Mouse (Mus musculus) intestine, embryonic 16.5 days (tissue): ENCODE data around the gene Pofut1. TPM values are rescaled to one million over a fixed set of nuclear protein-coding genes. Genes with fewer than 3 reads are reported as not detected.

Experiments
- ATAC-seq: fragments of 200-750 bp; cut with Nextera tagmentation; 2 replicates; pipeline ENCODE4 v1.8.0; 2017; ENCODE audit warnings: moderate TSS enrichment, moderate library complexity
- H3K27ac ChIP-seq: fragments of 300-500 bp; sonication (generic); 2 replicates; pipeline ENCODE4 v1.5.1; 2014; ENCODE audit warnings: mild to moderate bottlenecking, low read length
- H3K27me3 ChIP-seq: fragments of 300-500 bp; sonication (generic); replicated peaks from 2 replicates; pipeline ENCODE4 v1.6.1; 2014; ENCODE audit warnings: low read length, control low read depth, mixed read lengths; ENCODE audit not compliant: control insufficient read depth, insufficient read depth
- H3K36me3 ChIP-seq: fragments of 300-500 bp; sonication (generic); 2 replicates; pipeline ENCODE4 v1.6.1; 2014; ENCODE audit warnings: low read length, control low read depth; ENCODE audit not compliant: control insufficient read depth, insufficient read depth
- H3K4me1 ChIP-seq: fragments of 300-500 bp; sonication (generic); 2 replicates; pipeline ENCODE4 v1.6.1; 2014; ENCODE audit warnings: low read length, control low read depth, mixed read lengths; ENCODE audit not compliant: control insufficient read depth, insufficient read depth
- H3K4me2 ChIP-seq: fragments of 300-500 bp; sonication (generic); 2 replicates; pipeline ENCODE4 v1.6.1; 2014; ENCODE audit warnings: low read depth, low read length, control low read depth
- H3K4me3 ChIP-seq: fragments of 300-500 bp; sonication (generic); 2 replicates; pipeline ENCODE4 v1.5.1; 2014; ENCODE audit warnings: mild to moderate bottlenecking, low read length
- H3K9ac ChIP-seq: fragments of 300-500 bp; sonication (generic); 2 replicates; pipeline ENCODE4 v1.6.1; 2014; ENCODE audit warnings: low read depth, low read length
- H3K9me3 ChIP-seq: fragments of 300-500 bp; sonication (generic); 2 replicates; pipeline ENCODE4 v1.6.1; 2016; ENCODE audit warnings: low read length, control low read depth; ENCODE audit not compliant: control insufficient read depth
- WGBS: fragments of 180-500 bp; shearing (Covaris S2); extraction: QIAGEN DNeasy Blood & Tissue Kit; methylation state at CpG from one replicate; pipeline ENCODE4 v1.1.7; 2014; 5-methylcytosine and 5-hydroxymethylcytosine counted together
- polyA plus RNA-seq: library from polyadenylated mRNA; unstranded; fragments of >200 nt; fragmentation: Nextera tagmentation; extraction: Ambion mirVana; gene quantifications from 2 replicates; pipeline ENCODE4 v1.2.1, GENCODE M21; 2015

Gene Pofut1
- polyA plus RNA-seq, 1 experiment from 2014 or later, result 13.3 TPM

DNA sequence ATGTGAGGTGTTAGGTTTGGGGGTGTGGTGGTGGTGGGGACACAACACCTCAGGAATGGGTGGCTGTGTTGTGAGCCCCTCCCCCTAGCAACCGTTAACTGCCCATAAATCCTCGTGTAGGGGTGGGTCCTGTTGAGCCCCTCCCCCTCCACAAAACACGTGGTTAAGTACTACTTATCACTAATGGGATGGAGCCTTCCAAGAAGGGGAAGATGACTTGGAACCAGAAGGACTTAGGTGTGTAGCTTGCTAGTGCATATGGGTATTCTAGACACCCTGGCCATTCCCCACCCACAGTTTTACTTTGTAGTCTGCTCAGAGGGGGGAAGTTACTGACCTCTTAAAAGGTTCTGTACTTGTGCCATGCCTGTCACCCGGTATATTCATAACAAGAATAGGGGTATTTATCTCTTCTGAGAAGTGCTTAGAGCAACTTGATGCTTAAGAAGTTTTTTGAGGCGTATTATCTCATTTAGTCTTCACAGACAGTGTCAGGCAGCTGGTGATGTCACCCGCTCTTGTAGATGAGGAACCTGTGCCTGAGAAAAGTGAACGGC is 51.0 kb downstream of the Pofut1 start:
- WGBS, result 50% methylated on average over 7 of the region's 7 CpGs
- H3K9ac ChIP-seq, result peak overlapping the region; percentile 85; the same call in 1 of the 2 replicates
- peak; percentile 37 for ATAC-seq
- H3K9me3 ChIP-seq, result no peaks in the 10 kb centered on the region
- H3K36me3 ChIP-seq, result no peaks in the 10 kb centered on the region
- peak overlapping the region; percentile 68 for H3K4me2 ChIP-seq
- H3K4me1 ChIP-seq, result peaks cover 13% of the 10 kb centered on the region
- H3K4me3 ChIP-seq, result peak overlapping the region; percentile 75
- H3K27me3 ChIP-seq, result no peaks in the 10 kb centered on the region
- no peak overlapping the region for H3K27ac ChIP-seq

DNA sequence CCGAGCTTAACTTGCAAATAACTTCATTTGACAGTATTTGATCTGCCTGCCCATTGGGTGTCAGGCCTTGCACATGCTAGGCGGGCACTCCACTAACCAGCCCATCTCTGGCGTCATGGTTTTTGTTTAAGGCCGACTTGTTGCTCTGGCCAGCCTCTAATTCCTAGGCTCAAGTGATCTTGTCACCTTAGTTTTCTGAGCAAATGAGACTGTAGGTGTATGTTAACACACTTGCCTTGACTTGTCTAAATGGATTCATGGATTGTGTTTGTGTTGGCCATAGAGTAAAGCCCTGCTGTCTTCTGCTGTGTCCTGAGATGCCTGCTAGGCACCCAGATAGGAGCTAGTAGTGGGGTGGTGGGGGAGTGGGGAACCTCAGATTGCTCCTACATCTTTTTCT is 53.9 kb downstream of the Pofut1 start:
- Histone ChIP-seq H3K9me3 (no peaks in the 10 kb centered on the region), H3K27me3 (no peaks in the 10 kb centered on the region), H3K9ac (no peak overlapping the region), H3K4me2 (no peak overlapping the region), H3K27ac (no peak overlapping the region), H3K4me3 (no peak overlapping the region), H3K4me1 (peaks cover 13% of the 10 kb centered on the region), H3K36me3 (no peaks in the 10 kb centered on the region)
- no peak for ATAC-seq
- WGBS, result 83% methylated on average over 4 of the region's 4 CpGs

DNA sequence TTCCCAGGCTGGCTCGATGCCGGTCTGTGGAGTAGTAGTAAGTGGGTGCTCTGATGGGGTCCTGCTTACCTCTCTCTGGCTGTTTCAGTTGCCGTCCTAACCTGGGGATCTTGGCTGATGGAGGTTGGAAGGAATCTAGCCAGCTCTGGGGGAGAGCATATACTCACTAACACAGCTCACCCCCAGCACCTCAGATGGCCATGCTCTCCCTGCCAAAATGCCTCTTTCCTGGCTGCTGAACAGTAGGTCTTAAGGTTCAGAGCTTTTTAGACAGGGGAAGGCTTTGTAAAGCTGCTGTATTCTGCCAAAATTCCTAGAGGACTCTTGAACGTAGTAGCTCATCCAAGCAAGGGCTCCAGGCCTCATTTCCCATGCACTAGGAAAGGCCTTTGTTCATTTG is 56.4 kb downstream of the Pofut1 start:
- Histone ChIP-seq H3K4me2 (no peak overlapping the region), H3K27me3 (no peaks in the 10 kb centered on the region), H3K27ac (no peak overlapping the region), H3K4me3 (no peak overlapping the region), H3K4me1 (0 out of 2 replicates have a peak, but pooled peaks cover 3% of the 10 kb centered on the region), H3K36me3 (no peaks in the 10 kb centered on the region), H3K9me3 (no peaks in the 10 kb centered on the region), H3K9ac (no peak overlapping the region)
- ATAC-seq, result no peak
- WGBS, result 81% methylated on average over 4 of the region's 4 CpGs

DNA sequence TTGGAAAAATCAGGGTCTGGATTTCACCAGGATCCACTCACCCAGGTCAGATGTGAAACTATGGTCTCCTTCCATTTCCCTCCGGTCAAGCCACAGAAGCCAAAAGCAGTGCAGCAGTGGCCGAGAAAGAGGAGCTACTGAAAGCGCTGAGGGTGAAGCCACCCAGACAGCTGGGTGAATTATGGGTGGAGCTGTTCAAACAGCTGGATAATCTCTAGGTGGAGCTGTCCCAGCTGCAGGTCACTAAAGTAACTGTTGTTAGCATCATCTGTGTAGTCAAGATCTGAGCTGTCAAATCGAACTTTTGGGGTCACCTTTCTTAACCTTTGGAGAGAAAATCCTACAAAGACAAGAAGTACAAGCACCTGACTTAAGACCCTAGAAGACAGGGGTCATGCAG is 57.1 kb downstream of the Pofut1 start:
- 0 out of 2 replicates have a peak, but pooled peaks cover 3% of the 10 kb centered on the region for H3K4me1 ChIP-seq
- no peak for ATAC-seq
- H3K4me2 ChIP-seq, result no peak overlapping the region
- WGBS, result 57% methylated on average over 4 of the region's 4 CpGs
- H3K27me3 ChIP-seq, result no peaks in the 10 kb centered on the region
- H3K9ac ChIP-seq, result no peak overlapping the region
- H3K4me3 ChIP-seq, result no peak overlapping the region
- H3K27ac ChIP-seq, result no peak overlapping the region
- no peaks in the 10 kb centered on the region for H3K9me3 ChIP-seq
- no peaks in the 10 kb centered on the region for H3K36me3 ChIP-seq

DNA sequence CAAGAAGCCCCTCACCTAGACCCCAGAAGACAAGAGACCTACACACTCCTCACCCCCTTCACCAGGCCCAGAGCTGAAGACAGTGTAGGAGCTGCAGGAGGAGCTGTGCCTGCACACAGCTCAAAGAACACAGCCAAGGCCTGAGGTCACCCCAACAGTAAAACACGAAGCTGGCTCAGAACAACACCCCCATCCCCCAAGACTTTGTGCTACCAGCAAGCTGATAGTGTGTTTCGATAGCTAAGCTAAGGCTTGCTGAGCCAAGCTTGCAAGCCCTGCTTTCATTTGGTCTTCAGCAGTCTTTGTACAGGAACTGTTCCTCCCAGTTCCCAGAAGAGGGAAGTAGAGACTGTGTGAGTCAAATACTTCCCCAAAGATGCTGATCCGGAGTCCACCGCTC is 57.5 kb downstream of the Pofut1 start:
- Histone ChIP-seq H3K36me3 (no peaks in the 10 kb centered on the region), H3K9me3 (no peaks in the 10 kb centered on the region), H3K4me1 (0 out of 2 replicates have a peak, but pooled peaks cover 3% of the 10 kb centered on the region), H3K27ac (no peak overlapping the region), H3K9ac (no peak overlapping the region), H3K4me2 (no peak overlapping the region), H3K27me3 (no peaks in the 10 kb centered on the region), H3K4me3 (no peak overlapping the region)
- 62% methylated on average over 4 of the region's 4 CpGs for WGBS
- no peak; the same call in 1 of the 2 replicates for ATAC-seq

DNA sequence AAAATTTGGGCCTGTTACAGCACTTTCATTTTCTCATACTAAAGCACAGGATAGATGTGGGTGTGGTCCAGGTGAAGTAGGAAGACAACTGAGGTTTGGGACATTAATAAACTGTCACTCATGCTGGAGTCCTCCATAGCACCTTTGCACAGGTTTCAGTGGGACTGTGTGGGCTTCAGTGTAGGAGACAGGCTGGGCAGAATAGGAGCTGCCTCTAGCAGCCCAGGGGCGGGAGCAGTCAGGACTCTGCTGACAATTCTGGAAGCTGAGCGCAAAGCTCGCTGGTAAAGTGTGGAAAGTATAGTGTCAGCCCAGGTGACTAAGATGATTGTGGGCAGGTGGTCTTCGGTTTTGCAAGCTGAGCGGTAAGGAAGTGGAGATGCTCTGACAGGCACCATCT is 59.8 kb downstream of the Pofut1 start:
- 95% methylated on average over 5 of the region's 5 CpGs for whole genome bisulfite sequencing
- no peak overlapping the region for H3K27ac ChIP-seq
- no peaks in the 10 kb centered on the region for H3K36me3 ChIP-seq
- H3K9me3 ChIP-seq, result no peaks in the 10 kb centered on the region
- no peaks in the 10 kb centered on the region for H3K27me3 ChIP-seq
- H3K4me1 ChIP-seq, result peaks cover 7% of the 10 kb centered on the region; the same call in 1 of the 2 replicates
- no peak for ATAC-seq
- H3K4me3 ChIP-seq, result no peak overlapping the region
- no peak overlapping the region for H3K9ac ChIP-seq
- no peak overlapping the region for H3K4me2 ChIP-seq

DNA sequence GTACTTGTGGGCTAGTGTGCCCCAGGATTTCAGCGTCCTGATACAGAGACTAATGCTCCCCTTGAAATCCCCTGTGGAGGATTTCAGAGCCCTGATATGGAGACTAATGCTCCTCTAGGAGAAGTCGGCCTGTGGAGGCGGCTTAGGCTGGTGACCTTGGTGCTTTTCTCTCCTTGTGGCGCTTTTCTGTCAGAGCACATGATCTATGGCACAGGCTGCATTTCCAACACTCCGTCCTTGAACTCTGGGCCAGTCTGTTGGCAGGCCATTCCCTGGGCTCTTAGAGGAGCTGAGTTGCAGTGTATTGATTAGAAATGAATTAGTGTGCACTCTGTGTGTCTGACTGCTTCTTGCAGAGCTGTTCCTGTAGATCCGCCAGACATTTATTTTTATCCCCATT is 63.9 kb downstream of the Pofut1 start:
- no peaks in the 10 kb centered on the region for H3K9me3 ChIP-seq
- ATAC-seq, result peak; percentile 59; the same call in 1 of the 2 replicates
- 60% methylated on average over 6 of the region's 6 CpGs for WGBS
- 0 out of 2 replicates have a peak overlapping the region, but pooled peaks have one; percentile 11 for H3K27ac ChIP-seq
- peaks cover 5% of the 10 kb centered on the region; the same call in 1 of the 2 replicates for H3K4me1 ChIP-seq
- H3K9ac ChIP-seq, result no peak overlapping the region
- H3K4me2 ChIP-seq, result no peak overlapping the region
- H3K27me3 ChIP-seq, result no peaks in the 10 kb centered on the region
- no peaks in the 10 kb centered on the region for H3K36me3 ChIP-seq
- no peak overlapping the region for H3K4me3 ChIP-seq

DNA sequence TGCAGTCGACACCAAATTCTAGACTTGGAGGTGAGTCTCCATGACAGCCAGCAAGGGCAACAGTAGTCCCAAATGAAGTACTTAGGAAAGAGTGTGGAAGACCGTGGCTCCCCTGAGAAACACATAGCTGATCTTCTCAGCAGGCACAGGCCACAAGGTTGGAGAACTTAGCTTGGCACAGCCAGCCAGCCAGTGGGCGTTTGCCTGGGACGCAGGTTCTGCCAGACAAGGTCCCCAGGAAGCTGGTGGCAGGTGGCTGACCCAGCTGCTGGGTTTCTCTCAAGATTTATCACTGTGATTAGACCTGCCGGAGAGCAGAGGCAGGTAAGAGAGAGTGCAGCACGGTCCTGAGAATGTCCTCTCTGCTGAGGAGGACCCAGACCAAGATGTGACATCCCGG is 67.3 kb downstream of the Pofut1 start:
- 0 out of 2 replicates have a peak, but pooled peaks have one; percentile 24 for ATAC-seq
- no peaks in the 10 kb centered on the region for H3K36me3 ChIP-seq
- no peaks in the 10 kb centered on the region for H3K9me3 ChIP-seq
- 64% methylated on average over 7 of the region's 7 CpGs for WGBS
- H3K27me3 ChIP-seq, result no peaks in the 10 kb centered on the region
- no peak overlapping the region for H3K9ac ChIP-seq
- no peak overlapping the region for H3K4me2 ChIP-seq
- H3K4me1 ChIP-seq, result peaks cover 5% of the 10 kb centered on the region; the same call in 1 of the 2 replicates
- no peak overlapping the region for H3K4me3 ChIP-seq
- no peak overlapping the region for H3K27ac ChIP-seq

DNA sequence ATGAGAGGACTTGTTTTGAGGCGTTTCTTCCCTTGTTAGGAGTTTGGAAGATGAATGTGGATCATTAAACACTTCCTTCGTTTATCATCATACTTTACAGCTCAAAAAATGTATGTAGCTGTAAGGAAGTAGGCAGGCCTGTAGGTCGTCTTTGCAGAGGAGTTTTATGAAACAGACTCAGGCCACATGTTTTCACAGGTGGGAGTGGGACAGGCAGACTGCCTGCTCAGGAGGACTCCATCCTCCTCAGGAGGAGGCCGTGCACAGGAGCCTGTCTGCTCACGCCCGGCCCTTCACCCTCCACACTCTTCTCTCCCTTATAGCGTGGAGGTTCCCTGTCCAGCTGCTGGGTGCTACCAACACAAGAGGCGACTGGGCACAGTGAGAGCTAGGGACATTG is 67.8 kb downstream of the Pofut1 start:
- 67% methylated on average over 8 of the region's 8 CpGs for WGBS
- peaks cover 5% of the 10 kb centered on the region; the same call in 1 of the 2 replicates for H3K4me1 ChIP-seq
- ATAC-seq, result no peak

DNA sequence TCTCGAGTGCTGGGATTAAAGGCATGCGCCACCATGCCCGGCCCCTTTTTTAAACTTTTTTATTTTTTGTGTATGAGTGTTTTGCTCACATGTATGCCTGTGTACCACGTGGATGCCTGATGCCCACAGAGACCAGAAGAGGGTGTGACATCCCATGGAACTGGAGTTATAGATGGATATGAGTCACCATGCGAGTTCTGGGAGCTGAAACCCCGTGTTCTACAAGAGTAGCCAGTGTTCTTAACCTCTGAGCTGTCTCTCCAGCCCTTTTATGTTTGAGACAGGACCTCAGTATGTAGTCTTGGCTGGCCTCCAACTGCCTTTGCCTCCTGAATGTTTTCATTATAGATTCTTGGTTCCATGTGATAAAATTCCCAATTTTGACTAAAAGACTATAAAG is 68.9 kb downstream of the Pofut1 start:
- Histone ChIP-seq H3K36me3 (no peaks in the 10 kb centered on the region), H3K9ac (no peak overlapping the region), H3K4me2 (no peak overlapping the region), H3K27ac (no peak overlapping the region), H3K4me3 (no peak overlapping the region), H3K4me1 (peaks cover 2% of the 10 kb centered on the region; the same call in 1 of the 2 replicates), H3K9me3 (no peaks in the 10 kb centered on the region), H3K27me3 (no peaks in the 10 kb centered on the region)
- ATAC-seq, result no peak
- 78% methylated on average over 6 of the region's 6 CpGs for WGBS

More for the DNA sequence above, 67.8 kb downstream of the Pofut1 start:
- Histone ChIP-seq H3K4me3 (no peak overlapping the region), H3K9me3 (no peaks in the 10 kb centered on the region), H3K27ac (no peak overlapping the region), H3K4me2 (no peak overlapping the region), H3K9ac (no peak overlapping the region), H3K27me3 (no peaks in the 10 kb centered on the region), H3K36me3 (no peaks in the 10 kb centered on the region)
